Mouse (Mus musculus) thymus, adult 2 months (tissue): ENCODE data around the gene Tmx2. TPM values are rescaled to one million over a fixed set of nuclear protein-coding genes. Genes with fewer than 3 reads are reported as not detected.

ENCODE experiments used
- DNase-seq: peaks from one replicate; pipeline ENCODE4 v3.0.0; 2021
- H3K27ac ChIP-seq: fragments of 200-500 bp; 2 replicates; pipeline ENCODE4 v1.5.1; 2012; ENCODE audit warnings: low read length, control low read depth; ENCODE audit not compliant: control insufficient read depth, insufficient read depth
- H3K27me3 ChIP-seq: fragments of 200-500 bp; 2 replicates; pipeline ENCODE4 v1.6.1; 2012; ENCODE audit warnings: mild to moderate bottlenecking, low read length, moderate library complexity, mixed read lengths; ENCODE audit not compliant: control insufficient read depth, insufficient read depth
- H3K36me3 ChIP-seq: fragments of 200-500 bp; 2 replicates; pipeline ENCODE4 v1.6.1; 2012; ENCODE audit warnings: mild to moderate bottlenecking, low read length, moderate library complexity; ENCODE audit not compliant: control insufficient read depth, insufficient read depth
- H3K4me1 ChIP-seq: fragments of 200-500 bp; replicated peaks from 2 replicates; pipeline ENCODE4 v1.6.1; 2012; ENCODE audit warnings: low read length; ENCODE audit not compliant: control insufficient read depth, insufficient read depth
- H3K4me3 ChIP-seq: fragments of 200-500 bp; 2 replicates; pipeline ENCODE4 v1.5.1; 2012; ENCODE audit warnings: mild to moderate bottlenecking, low read length, control low read depth, moderate library complexity; ENCODE audit not compliant: control insufficient read depth, insufficient read depth
- CTCF ChIP-seq: fragments of 200-500 bp; IDR thresholded peaks from 2 replicates; pipeline ENCODE4 v1.5.1; 2012; ENCODE audit warnings: mild to moderate bottlenecking, control low read depth, low read length, moderate library complexity, borderline replicate concordance; ENCODE audit not compliant: control insufficient read depth, poor library complexity, insufficient read depth; ENCODE audit errors: extremely low read depth
- POLR2A ChIP-seq: fragments of 200-500 bp; IDR thresholded peaks from 2 replicates; pipeline ENCODE4 v1.6.1; 2012; ENCODE audit warnings: mild to moderate bottlenecking, low read length, control low read depth, moderate library complexity; ENCODE audit not compliant: control insufficient read depth, poor library complexity, insufficient read depth; ENCODE audit errors: extremely low read depth
- WGBS: fragments of 180-500 bp; shearing (Covaris S2); methylation state at CpG from one replicate; pipeline ENCODE4 v1.1.7; 2018; 5-methylcytosine and 5-hydroxymethylcytosine counted together
- polyA plus RNA-seq: library from polyadenylated mRNA; depleted of rRNA; stranded (reverse); fragments of >200 nt; gene quantifications from 2 replicates; pipeline ENCODE4 v1.2.3, GENCODE M21; 2012

Gene Tmx2
- polyA plus RNA-seq, 1 experiment, result 53.8 TPM

DNA sequence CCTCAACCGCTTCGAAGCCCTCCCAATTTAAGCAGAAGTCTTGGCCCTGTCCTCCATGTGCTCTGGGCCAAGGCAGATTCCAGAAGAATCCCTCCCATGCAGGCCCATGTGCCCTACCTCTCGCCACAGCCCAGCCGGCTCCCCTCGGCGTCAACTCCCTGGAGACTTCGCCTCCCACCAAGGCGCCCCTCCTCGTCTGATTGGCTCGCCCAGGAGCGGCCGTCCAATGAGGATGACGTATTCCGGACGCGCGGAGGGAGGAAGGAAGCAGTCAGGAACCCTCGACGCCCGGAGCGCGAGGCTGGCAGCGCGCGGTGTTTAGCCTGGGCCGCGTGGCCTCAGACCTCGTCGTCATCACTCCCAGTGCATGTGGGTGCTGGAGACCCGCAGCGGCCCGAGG, 20.1 kb downstream of the Tmx2 start, which contains the start of gene Btbd18:
Gene Btbd18 (plus strand): TSS at position 274 of the 400 bp plus-strand sequence.
- WGBS, result 96% methylated on average over 32 of the region's 32 CpGs
- no peak for TF ChIP-seq CTCF
- no peak for TF ChIP-seq POLR2A

DNA sequence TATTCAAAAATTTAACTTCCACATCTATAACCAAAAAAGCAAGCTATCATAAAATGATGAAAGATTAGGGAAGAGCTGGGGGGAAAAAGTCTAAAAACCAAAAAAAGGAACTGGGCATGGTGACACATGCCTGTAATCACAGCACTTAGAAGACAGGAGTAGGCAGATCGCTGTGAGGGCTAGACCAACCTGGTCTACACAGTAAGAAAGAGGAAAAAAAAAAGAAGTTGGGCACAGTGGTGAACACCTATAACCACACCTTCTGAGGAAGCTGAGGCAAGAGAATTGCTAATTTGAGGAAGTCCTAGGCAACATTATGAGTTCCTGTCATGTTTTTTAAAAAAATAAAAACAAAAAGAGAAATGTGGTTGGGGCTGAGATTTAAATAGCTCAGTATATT, 23.1 kb downstream of the Tmx2 start:
- no peaks in the 10 kb centered on the region for H3K27me3 ChIP-seq
- H3K4me3 ChIP-seq, result no peak overlapping the region
- no peak for DNase-seq
- TF ChIP-seq POLR2A (no peak), CTCF (no peak)
- no peaks in the 10 kb centered on the region for H3K4me1 ChIP-seq
- H3K27ac ChIP-seq, result no peak overlapping the region
- H3K36me3 ChIP-seq, result no peaks in the 10 kb centered on the region
- 3% methylated on average over 1 of the region's 1 CpGs for WGBS

More for the DNA sequence above, 20.1 kb downstream of the Tmx2 start, which contains the start of gene Btbd18:
- no peak for DNase-seq
- Histone ChIP-seq H3K27ac (no peak within 1 kb of the TSS), H3K36me3 (no peaks in the 10 kb centered on the region), H3K27me3 (no peaks in the 10 kb centered on the region), H3K4me3 (no peak within 1 kb of the TSS), H3K4me1 (no peaks in the 10 kb centered on the region)

DNA sequence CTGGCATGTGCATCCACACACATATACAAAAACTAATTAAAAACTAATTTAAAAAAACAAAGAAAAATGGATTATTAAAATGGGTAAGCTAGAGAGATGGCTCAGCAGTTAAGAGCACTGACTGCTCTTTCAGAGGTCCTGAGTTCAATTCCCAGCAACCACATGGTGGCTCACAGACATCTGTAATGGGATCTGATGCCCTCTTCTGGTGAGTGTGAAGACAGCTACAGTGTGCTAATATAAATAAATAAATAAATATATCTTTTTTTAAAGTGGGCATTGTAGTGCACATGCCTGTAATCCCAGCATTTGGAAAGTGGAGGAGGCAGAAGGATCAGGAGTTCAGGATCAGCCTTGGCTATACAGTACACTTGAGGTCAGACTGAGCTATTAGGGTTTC, 25.6 kb downstream of the Tmx2 start:
- no peak for DNase-seq
- no peak for TF ChIP-seq CTCF
- TF ChIP-seq POLR2A, result no peak
- no peak overlapping the region for H3K4me3 ChIP-seq

DNA sequence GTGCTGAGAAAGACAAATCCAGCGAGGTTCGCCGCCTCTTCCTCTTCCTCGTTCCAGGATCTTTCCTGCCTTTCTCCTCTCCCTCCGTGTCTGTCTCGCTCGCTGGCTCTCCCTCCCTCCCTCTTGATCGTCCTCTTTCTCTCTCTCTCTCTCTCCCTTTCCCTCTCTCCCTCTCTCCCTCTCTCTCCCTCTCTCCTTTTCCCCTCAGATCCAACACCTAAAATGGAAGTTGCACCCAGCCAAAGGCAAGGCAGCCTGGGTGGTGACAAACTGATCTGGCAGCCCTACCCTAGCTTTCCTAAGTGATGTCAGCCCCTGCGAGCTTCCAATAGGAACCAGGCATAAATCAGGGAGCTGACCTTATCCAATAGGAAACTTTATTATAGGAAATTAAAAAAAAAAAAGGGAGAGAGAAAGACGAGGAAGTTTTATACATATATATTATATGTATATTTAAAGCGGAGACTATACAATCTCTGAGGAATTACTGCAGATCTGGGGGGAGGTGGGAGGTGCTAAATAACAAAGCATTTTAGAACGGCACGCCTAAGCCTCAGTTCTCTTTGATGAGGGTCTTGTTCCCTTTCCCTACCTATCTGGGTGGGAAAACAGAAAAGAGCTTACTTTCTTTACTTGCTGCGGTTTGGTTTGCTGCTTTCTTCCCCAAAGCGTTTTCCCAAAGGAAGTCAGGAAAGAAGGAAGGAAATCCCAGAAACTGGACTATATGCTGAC, 28.3 kb downstream of the Tmx2 start, which contains the start of gene Ctnnd1:
Gene Ctnnd1 (minus strand): TSS at position 302 of the 732 bp plus-strand sequence.
- H3K36me3 ChIP-seq, result no peaks in the 10 kb centered on the region
- H3K4me3 ChIP-seq, result peak within 1 kb of the TSS; percentile 37
- no peaks in the 10 kb centered on the region; the same call in 1 of the 2 replicates for H3K27me3 ChIP-seq
- DNase-seq, result no peak
- peak within 1 kb of the TSS; percentile 49; the same call in 1 of the 2 replicates for H3K27ac ChIP-seq
- no peaks in the 10 kb centered on the region for H3K4me1 ChIP-seq
- 15% methylated on average over 15 of the region's 15 CpGs for WGBS
- TF ChIP-seq POLR2A (no peak), CTCF (no peak)

More for the DNA sequence above, 25.6 kb downstream of the Tmx2 start:
- no peak overlapping the region for H3K27ac ChIP-seq
- H3K36me3 ChIP-seq, result no peaks in the 10 kb centered on the region
- H3K4me1 ChIP-seq, result no peaks in the 10 kb centered on the region
- no peaks in the 10 kb centered on the region; the same call in 1 of the 2 replicates for H3K27me3 ChIP-seq

DNA sequence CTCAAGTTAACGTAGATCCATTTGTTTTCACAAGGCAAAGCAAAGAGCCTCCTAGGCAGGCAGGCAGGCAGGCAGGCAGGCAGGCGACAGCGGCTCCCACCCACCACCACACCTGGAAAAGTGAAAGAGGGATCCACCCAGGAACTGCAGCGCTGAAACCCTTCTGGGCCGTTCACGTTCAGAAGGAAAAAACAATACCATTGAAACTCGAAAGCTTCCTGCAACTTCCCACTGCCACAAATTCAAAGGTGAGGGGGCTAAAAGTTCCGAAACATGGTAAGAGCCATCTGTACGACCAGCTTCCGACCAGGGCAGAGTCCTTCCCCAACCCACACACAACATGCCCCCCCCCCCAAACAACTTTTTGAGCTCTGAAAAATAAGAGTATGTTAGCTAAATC, 29.3 kb downstream of the Tmx2 start:
- whole genome bisulfite sequencing, result 4% methylated on average over 10 of the region's 10 CpGs
- no peak overlapping the region for H3K27ac ChIP-seq
- H3K36me3 ChIP-seq, result no peaks in the 10 kb centered on the region
- no peak for DNase-seq
- no peaks in the 10 kb centered on the region for H3K4me1 ChIP-seq
- H3K27me3 ChIP-seq, result no peaks in the 10 kb centered on the region; the same call in 1 of the 2 replicates
- peak overlapping the region; percentile 12; the same call in 1 of the 2 replicates for H3K4me3 ChIP-seq
- TF ChIP-seq POLR2A (no peak), CTCF (no peak)

DNA sequence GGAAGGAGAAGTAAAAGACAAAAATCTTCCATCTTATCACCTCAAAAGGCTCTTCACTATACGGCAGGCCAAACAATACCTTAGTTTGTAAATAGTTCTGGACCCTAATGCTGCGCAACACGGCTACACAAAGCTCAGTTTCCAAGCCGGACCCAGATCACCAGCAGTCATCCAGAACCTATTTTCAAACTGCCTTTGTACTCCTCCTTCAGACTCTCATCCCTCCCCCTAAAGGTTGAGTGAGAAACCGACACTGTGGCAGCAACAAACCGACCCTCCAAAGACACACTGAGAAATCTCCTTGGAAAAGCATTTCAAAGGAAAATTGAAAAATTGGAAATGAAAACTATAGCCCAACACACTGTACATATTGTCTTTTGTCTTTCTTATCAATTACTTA, 30.6 kb downstream of the Tmx2 start:
- no peak overlapping the region for H3K4me3 ChIP-seq
- no peak overlapping the region for H3K27ac ChIP-seq
- no peak for TF ChIP-seq CTCF
- no peak for TF ChIP-seq POLR2A
- no peaks in the 10 kb centered on the region for H3K4me1 ChIP-seq
- no peaks in the 10 kb centered on the region for H3K36me3 ChIP-seq
- no peak for DNase-seq
- WGBS, result 79% methylated on average over 6 of the region's 6 CpGs
- H3K27me3 ChIP-seq, result no peaks in the 10 kb centered on the region; the same call in 1 of the 2 replicates
